Mouse (Mus musculus): ENCODE measurements around the gene Dcp1a. TPM values are rescaled to one million over a fixed set of nuclear protein-coding genes. Genes with fewer than 3 reads are reported as not detected.

Gene Dcp1a
- polyA plus RNA-seq, 1 experiment = 54.6 TPM

GRCm38 (mm10) chr14:30473605-30474004 is 5.7 kb upstream of the Dcp1a start:
- Histone ChIP-seq H3K36me3 (ENCODE audit: control insufficient read depth, insufficient read depth, low read length, poor library complexity, severe bottlenecking) (no peaks in the 10 kb centered on the region), H3K27ac (ENCODE audit: insufficient read depth, low read length) (no peak overlapping the region), H3K27me3 (ENCODE audit: control insufficient read depth, insufficient read depth, low read length, poor library complexity, severe bottlenecking) (no peaks in the 10 kb centered on the region), H3K9me3 (replicated peaks; ENCODE audit: control insufficient read depth, insufficient read depth, low read length, poor library complexity, severe bottlenecking) (no peaks in the 10 kb centered on the region), H3K9ac (ENCODE audit: low read depth, poor library complexity, severe bottlenecking) (no peak overlapping the region), H3K4me3 (ENCODE audit: low read depth, low read length) (no peak overlapping the region), H3K4me1 (ENCODE audit: control insufficient read depth, insufficient read depth, low read length) (peaks cover 2% of the 10 kb centered on the region)
- TF ChIP-seq EP300 (IDR thresholded peaks at IDR 0.05; ENCODE audit: insufficient read depth, low read depth, low read length) (no peak), POLR2A (IDR thresholded peaks at IDR 0.05; ENCODE audit: insufficient read depth, low read length) (no peak), CTCF (IDR thresholded peaks at IDR 0.05; ENCODE audit: low read depth, low read length) (no peak)

DNA sequence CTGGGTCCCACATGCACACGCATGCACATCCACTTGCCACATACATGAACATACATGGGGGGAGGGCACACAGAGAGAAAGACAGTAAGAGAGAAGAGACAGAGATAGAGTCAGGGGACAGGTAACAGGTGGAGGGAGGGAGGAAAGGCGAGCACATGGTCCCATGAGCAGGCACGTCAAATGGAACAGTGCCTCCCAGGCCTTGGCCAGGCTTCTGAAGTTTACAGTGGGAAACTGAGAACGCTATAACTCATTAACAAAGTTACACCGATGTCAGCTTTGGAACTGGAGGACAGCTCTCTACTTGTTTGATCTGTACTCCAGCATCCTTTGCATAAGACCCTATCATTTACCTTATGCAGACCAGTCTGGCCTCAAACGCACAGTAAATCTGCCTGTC is 4.9 kb upstream of the Dcp1a start:
- peaks cover 2% of the 10 kb centered on the region for H3K4me1 ChIP-seq (ENCODE audit: control insufficient read depth, insufficient read depth, low read length)
- no peak for TF ChIP-seq POLR2A (IDR thresholded peaks at IDR 0.05; ENCODE audit: insufficient read depth, low read length)
- no peak for TF ChIP-seq EP300 (IDR thresholded peaks at IDR 0.05; ENCODE audit: insufficient read depth, low read depth, low read length)
- no peak for TF ChIP-seq CTCF (IDR thresholded peaks at IDR 0.05; ENCODE audit: low read depth, low read length)
- no peak overlapping the region for H3K4me3 ChIP-seq (ENCODE audit: low read depth, low read length)
- no peak overlapping the region for H3K9ac ChIP-seq (ENCODE audit: low read depth, poor library complexity, severe bottlenecking)
- no peaks in the 10 kb centered on the region for H3K36me3 ChIP-seq (ENCODE audit: control insufficient read depth, insufficient read depth, low read length, poor library complexity, severe bottlenecking)
- no peak overlapping the region for H3K27ac ChIP-seq (ENCODE audit: insufficient read depth, low read length)
- H3K27me3 ChIP-seq (ENCODE audit: control insufficient read depth, insufficient read depth, low read length, poor library complexity, severe bottlenecking) = no peaks in the 10 kb centered on the region
- H3K9me3 ChIP-seq (replicated peaks; ENCODE audit: control insufficient read depth, insufficient read depth, low read length, poor library complexity, severe bottlenecking) = no peaks in the 10 kb centered on the region

GRCm38 (mm10) chr14:30491342-30491741 is 12.0 kb downstream of the Dcp1a start, which contains the start of gene Cacna1d:
Cacna1d (minus strand) TSS chr14:30491455.
- Histone ChIP-seq H3K9me3 (replicated peaks; ENCODE audit: control insufficient read depth, insufficient read depth, low read length, poor library complexity, severe bottlenecking) (no peaks in the 10 kb centered on the region), H3K4me3 (ENCODE audit: low read depth, low read length) (no peak within 1 kb of the TSS), H3K9ac (ENCODE audit: low read depth, poor library complexity, severe bottlenecking) (no peak within 1 kb of the TSS), H3K4me1 (ENCODE audit: control insufficient read depth, insufficient read depth, low read length) (no peaks in the 10 kb centered on the region), H3K27ac (ENCODE audit: insufficient read depth, low read length) (no peak within 1 kb of the TSS), H3K36me3 (ENCODE audit: control insufficient read depth, insufficient read depth, low read length, poor library complexity, severe bottlenecking) (peaks cover 19% of the 10 kb centered on the region), H3K27me3 (ENCODE audit: control insufficient read depth, insufficient read depth, low read length, poor library complexity, severe bottlenecking) (no peaks in the 10 kb centered on the region)
- TF ChIP-seq EP300 (IDR thresholded peaks at IDR 0.05; ENCODE audit: insufficient read depth, low read depth, low read length) = no peak
- TF ChIP-seq POLR2A (IDR thresholded peaks at IDR 0.05; ENCODE audit: insufficient read depth, low read length) = no peak
- TF ChIP-seq CTCF (IDR thresholded peaks at IDR 0.05; ENCODE audit: low read depth, low read length) = no peak

GRCm38 (mm10) chr14:30493276-30493675 is 13.9 kb downstream of the Dcp1a start:
- H3K4me3 ChIP-seq (ENCODE audit: low read depth, low read length) = no peak overlapping the region
- peaks cover 10% of the 10 kb centered on the region for H3K36me3 ChIP-seq (ENCODE audit: control insufficient read depth, insufficient read depth, low read length, poor library complexity, severe bottlenecking)
- H3K9me3 ChIP-seq (replicated peaks; ENCODE audit: control insufficient read depth, insufficient read depth, low read length, poor library complexity, severe bottlenecking) = no peaks in the 10 kb centered on the region
- no peak overlapping the region for H3K9ac ChIP-seq (ENCODE audit: low read depth, poor library complexity, severe bottlenecking)
- H3K27me3 ChIP-seq (ENCODE audit: control insufficient read depth, insufficient read depth, low read length, poor library complexity, severe bottlenecking) = no peaks in the 10 kb centered on the region
- no peak overlapping the region for H3K27ac ChIP-seq (ENCODE audit: insufficient read depth, low read length)
- TF ChIP-seq EP300 (IDR thresholded peaks at IDR 0.05; ENCODE audit: insufficient read depth, low read depth, low read length) (no peak), POLR2A (IDR thresholded peaks at IDR 0.05; ENCODE audit: insufficient read depth, low read length) (no peak), CTCF (IDR thresholded peaks at IDR 0.05; ENCODE audit: low read depth, low read length) (no peak)
- H3K4me1 ChIP-seq (ENCODE audit: control insufficient read depth, insufficient read depth, low read length) = no peaks in the 10 kb centered on the region

- Histone ChIP-seq H3K4me1 (ENCODE audit: control insufficient read depth, insufficient read depth, low read length) (no peaks in the 10 kb centered on the region), H3K27me3 (ENCODE audit: control insufficient read depth, insufficient read depth, low read length, poor library complexity, severe bottlenecking) (no peaks in the 10 kb centered on the region), H3K27ac (ENCODE audit: insufficient read depth, low read length) (no peak overlapping the region), H3K9me3 (replicated peaks; ENCODE audit: control insufficient read depth, insufficient read depth, low read length, poor library complexity, severe bottlenecking) (no peaks in the 10 kb centered on the region), H3K36me3 (ENCODE audit: control insufficient read depth, insufficient read depth, low read length, poor library complexity, severe bottlenecking) (peaks cover 6% of the 10 kb centered on the region), H3K4me3 (ENCODE audit: low read depth, low read length) (no peak overlapping the region), H3K9ac (ENCODE audit: low read depth, poor library complexity, severe bottlenecking) (no peak overlapping the region)
- TF ChIP-seq POLR2A (IDR thresholded peaks at IDR 0.05; ENCODE audit: insufficient read depth, low read length) (no peak), EP300 (IDR thresholded peaks at IDR 0.05; ENCODE audit: insufficient read depth, low read depth, low read length) (no peak), CTCF (IDR thresholded peaks at IDR 0.05; ENCODE audit: low read depth, low read length) (no peak)
These were observed 15.7 kb downstream of the Dcp1a start for GRCm38 (mm10) chr14:30494998-30495397.

- H3K36me3 ChIP-seq (ENCODE audit: control insufficient read depth, insufficient read depth, low read length, poor library complexity, severe bottlenecking) = peaks cover 4% of the 10 kb centered on the region
- H3K4me1 ChIP-seq (ENCODE audit: control insufficient read depth, insufficient read depth, low read length) = no peaks in the 10 kb centered on the region
- no peak for TF ChIP-seq CTCF (IDR thresholded peaks at IDR 0.05; ENCODE audit: low read depth, low read length)
- no peak for TF ChIP-seq EP300 (IDR thresholded peaks at IDR 0.05; ENCODE audit: insufficient read depth, low read depth, low read length)
- no peak for TF ChIP-seq POLR2A (IDR thresholded peaks at IDR 0.05; ENCODE audit: insufficient read depth, low read length)
- no peak overlapping the region for H3K4me3 ChIP-seq (ENCODE audit: low read depth, low read length)
- H3K9ac ChIP-seq (ENCODE audit: low read depth, poor library complexity, severe bottlenecking) = no peak overlapping the region
- no peak overlapping the region for H3K27ac ChIP-seq (ENCODE audit: insufficient read depth, low read length)
- H3K27me3 ChIP-seq (ENCODE audit: control insufficient read depth, insufficient read depth, low read length, poor library complexity, severe bottlenecking) = no peaks in the 10 kb centered on the region
- H3K9me3 ChIP-seq (replicated peaks; ENCODE audit: control insufficient read depth, insufficient read depth, low read length, poor library complexity, severe bottlenecking) = no peaks in the 10 kb centered on the region
These were observed 18.9 kb downstream of the Dcp1a start for GRCm38 (mm10) chr14:30498202-30498601.
